Mouse (Mus musculus) forebrain, embryonic 13.5 days (tissue): ENCODE results near the gene Gpr137. TPM values are rescaled to one million over a fixed set of nuclear protein-coding genes. Genes with fewer than 3 reads are reported as not detected.
"Not testable (repeated sequence)": the region's sequence is repeated elsewhere in the genome, so short reads cannot be mapped to it uniquely, and the experiment has no call there.

ENCODE experiments used
- ATAC-seq: fragments of 200-750 bp; cut with Nextera tagmentation; 2 replicates; pipeline ENCODE4 v1.8.0; 2017
- H3K27ac ChIP-seq: fragments of 300-500 bp; sonication (generic); 2 replicates; pipeline ENCODE4 v1.5.1; 2015; ENCODE audit warnings: inconsistent platforms, mild to moderate bottlenecking, moderate library complexity
- H3K27me3 ChIP-seq: fragments of 300-500 bp; sonication (generic); 2 replicates; pipeline ENCODE4 v1.6.1; 2015; ENCODE audit warnings: mild to moderate bottlenecking, inconsistent platforms
- H3K36me3 ChIP-seq: fragments of 300-500 bp; sonication (generic); 2 replicates; pipeline ENCODE4 v1.6.1; 2015; ENCODE audit warnings: mild to moderate bottlenecking, inconsistent platforms; ENCODE audit not compliant: poor library complexity, severe bottlenecking
- H3K4me1 ChIP-seq: fragments of 300-500 bp; sonication (generic); 2 replicates; pipeline ENCODE4 v1.6.1; 2015; ENCODE audit warnings: inconsistent platforms
- H3K4me2 ChIP-seq: fragments of 300-500 bp; sonication (generic); 2 replicates; pipeline ENCODE4 v1.6.1; 2015; ENCODE audit warnings: inconsistent platforms, mild to moderate bottlenecking, moderate library complexity
- H3K4me3 ChIP-seq: fragments of 300-500 bp; sonication (generic); 2 replicates; pipeline ENCODE4 v1.5.1; 2015; ENCODE audit warnings: mild to moderate bottlenecking, inconsistent platforms
- H3K9ac ChIP-seq: fragments of 300-500 bp; sonication (generic); 2 replicates; pipeline ENCODE4 v1.6.1; 2015; ENCODE audit warnings: mild to moderate bottlenecking, inconsistent platforms
- H3K9me3 ChIP-seq: fragments of 300-500 bp; sonication (generic); replicated peaks from 2 replicates; pipeline ENCODE4 v1.6.1; 2016; ENCODE audit warnings: inconsistent platforms
- WGBS: fragments of 180-500 bp; shearing (Covaris S2); methylation state at CpG from one replicate; pipeline ENCODE4 v1.1.7; 2015; 5-methylcytosine and 5-hydroxymethylcytosine counted together
- microRNA-seq: library from miRNA; unstranded; fragments of <30 nt; microRNA quantifications from one replicate; pipeline ENCODE4, GENCODE M21; 2016
- polyA plus RNA-seq: library from polyadenylated mRNA; unstranded; fragments of >200 nt; fragmentation: Nextera tagmentation; extraction: Ambion mirVana; gene quantifications from 2 replicates; pipeline ENCODE4 v1.2.1, GENCODE M21; 2015

Gpr137 gene
- polyA plus RNA-seq, 1 experiment from 2014 or later, result 32.4 TPM

DNA sequence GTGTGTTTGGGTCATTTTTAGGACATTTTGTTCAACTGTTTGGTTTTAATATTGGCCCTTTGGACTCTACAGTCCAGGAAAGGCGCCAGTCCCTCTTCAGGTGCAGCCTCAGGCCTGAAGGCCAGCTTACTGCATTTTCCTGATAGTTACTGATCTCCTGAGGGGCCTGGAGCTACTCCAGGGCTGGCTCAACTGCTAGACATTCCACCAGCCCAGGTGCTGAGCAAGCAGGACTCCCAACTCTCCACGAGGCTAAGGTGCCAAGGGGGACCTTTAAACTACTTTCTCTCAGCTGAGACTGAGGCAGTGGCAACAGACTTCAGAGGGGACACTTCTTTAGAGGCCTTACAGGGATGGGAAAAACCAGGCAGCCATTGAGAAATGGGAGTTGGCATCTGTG lies 37.4 kb downstream of the Gpr137 start:
- H3K4me2 ChIP-seq, result no peak overlapping the region
- no peak for ATAC-seq
- no peak overlapping the region for H3K4me3 ChIP-seq
- peaks cover 14% of the 10 kb centered on the region for H3K4me1 ChIP-seq
- peaks cover 35% of the 10 kb centered on the region for H3K36me3 ChIP-seq
- no peaks in the 10 kb centered on the region for H3K27me3 ChIP-seq
- H3K9me3 ChIP-seq, result no peaks in the 10 kb centered on the region
- no peak overlapping the region for H3K9ac ChIP-seq
- 91% methylated on average over 2 of the region's 2 CpGs for WGBS
- no peak overlapping the region for H3K27ac ChIP-seq

- peaks cover 35% of the 10 kb centered on the region for H3K36me3 ChIP-seq
- H3K4me1 ChIP-seq, result peaks cover 2% of the 10 kb centered on the region
- no peak for ATAC-seq
- no peaks in the 10 kb centered on the region for H3K27me3 ChIP-seq
- H3K9ac ChIP-seq, result no peak overlapping the region
- no peak overlapping the region for H3K4me2 ChIP-seq
- 90% methylated on average over 1 of the region's 1 CpGs for WGBS
- H3K9me3 ChIP-seq, result no peaks in the 10 kb centered on the region
- H3K4me3 ChIP-seq, result no peak overlapping the region
- H3K27ac ChIP-seq, result no peak overlapping the region
These were observed 39.2 kb downstream of the Gpr137 start for GRCm38 (mm10) chr19:6903031-6903430.

DNA sequence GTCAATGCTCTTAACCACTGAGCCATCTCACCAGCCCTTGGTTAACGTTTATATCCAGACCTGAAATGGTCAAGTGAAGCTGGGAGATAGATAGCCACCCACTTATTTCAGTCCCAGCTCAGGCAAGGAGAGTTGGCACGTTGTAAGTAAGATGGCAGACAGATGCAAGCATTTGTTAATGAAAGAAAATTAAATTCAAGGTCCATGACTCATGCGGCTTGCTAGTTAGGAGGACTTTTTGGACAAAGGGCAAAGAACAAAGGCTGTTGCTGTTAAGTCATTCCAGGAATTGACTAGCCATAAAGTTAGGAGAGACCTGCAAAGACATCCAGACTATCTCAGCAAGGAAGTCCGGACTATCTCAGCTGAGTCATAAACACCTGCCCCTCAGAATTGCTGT lies 42.6 kb downstream of the Gpr137 start:
- Histone ChIP-seq H3K4me1 (no peaks in the 10 kb centered on the region), H3K4me2 (no peak overlapping the region), H3K36me3 (peaks cover 10% of the 10 kb centered on the region; the same call in 1 of the 2 replicates), H3K9ac (no peak overlapping the region), H3K27me3 (no peaks in the 10 kb centered on the region), H3K27ac (no peak overlapping the region), H3K4me3 (no peak overlapping the region), H3K9me3 (no peaks in the 10 kb centered on the region; the same call in 1 of the 2 replicates)
- 81% methylated on average over 4 of the region's 4 CpGs for WGBS
- ATAC-seq, result no peak

GRCm38 (mm10) chr19:6895608-6896305 lies 46.5 kb downstream of the Gpr137 start:
- not testable (repeated sequence) for H3K4me3 ChIP-seq, H3K4me2 ChIP-seq, H3K27me3 ChIP-seq, H3K4me1 ChIP-seq, ATAC-seq, H3K36me3 ChIP-seq, H3K9me3 ChIP-seq, H3K27ac ChIP-seq, H3K9ac ChIP-seq
- 91% methylated on average over 18 of the region's 18 CpGs for WGBS

GRCm38 (mm10) chr19:6893731-6894451 lies 48.4 kb downstream of the Gpr137 start:
- Histone ChIP-seq H3K27me3 (no peaks in the 10 kb centered on the region), H3K4me1 (no peaks in the 10 kb centered on the region), H3K9me3 (no peaks in the 10 kb centered on the region; the same call in 1 of the 2 replicates), H3K36me3 (no peaks in the 10 kb centered on the region), H3K27ac (no peak overlapping the region), H3K4me2 (no peak overlapping the region), H3K9ac (no peak overlapping the region), H3K4me3 (no peak overlapping the region)
- no peak for ATAC-seq
- 94% methylated on average over 14 of the region's 14 CpGs for WGBS

DNA sequence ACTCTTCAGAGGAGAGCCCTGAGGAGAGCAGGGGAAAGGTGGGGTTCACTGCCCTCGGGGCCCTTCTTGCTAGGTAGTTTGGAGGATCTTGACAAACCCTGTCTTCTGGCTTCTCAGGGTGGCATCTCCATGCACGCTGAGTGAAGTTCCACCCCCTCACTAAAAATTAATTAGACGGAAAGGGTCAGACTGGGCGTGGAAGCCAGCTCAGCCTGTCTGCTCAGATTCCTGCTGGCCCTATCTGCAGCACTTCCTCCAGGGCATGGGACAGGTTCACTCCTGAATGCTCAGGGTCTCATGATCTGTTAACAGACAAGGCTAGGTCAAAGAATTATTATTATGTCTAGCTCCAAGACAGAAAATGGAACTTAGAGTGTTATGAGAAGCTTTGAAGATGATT lies 49.8 kb downstream of the Gpr137 start:
- whole genome bisulfite sequencing, result 65% methylated on average over 4 of the region's 4 CpGs
- Histone ChIP-seq H3K36me3 (no peaks in the 10 kb centered on the region), H3K9me3 (no peaks in the 10 kb centered on the region; the same call in 1 of the 2 replicates), H3K4me1 (no peaks in the 10 kb centered on the region), H3K27me3 (no peaks in the 10 kb centered on the region), H3K4me2 (no peak overlapping the region), H3K4me3 (no peak overlapping the region), H3K9ac (no peak overlapping the region), H3K27ac (no peak overlapping the region)
- no peak for ATAC-seq

Small RNA genes within 50 kb of the gene (microRNA-seq; reads per million reads assigned to microRNA genes)
- gene Mir6990, result 0.80 reads per million

Other genes starting within 250 kb of the Gpr137 start
- 4.0 and 4.2 TPM in 2 replicates for gene Rps6ka4, start 101.8 kb downstream of the Gpr137 start, polyA plus RNA-seq
- 0.19 and 0.71 TPM in 2 replicates for gene Ccdc88b, start 84.3 kb downstream of the Gpr137 start, polyA plus RNA-seq
- 141 and 167 TPM in 2 replicates for gene Trmt112, start 32.8 kb downstream of the Gpr137 start, polyA plus RNA-seq
- gene Prdx5, start 32.4 kb downstream of the Gpr137 start, polyA plus RNA-seq, result 186 and 201 TPM in 2 replicates
- gene Esrra, start 20.7 kb downstream of the Gpr137 start, polyA plus RNA-seq, result 15.3 and 15.7 TPM in 2 replicates
- 0.74 TPM in 1 of 2 replicates, not detected in the other for gene Catsperz, start 17.1 kb downstream of the Gpr137 start, polyA plus RNA-seq
- gene Kcnk4, start 8.0 kb downstream of the Gpr137 start, polyA plus RNA-seq, result 0.25 TPM in 1 of 2 replicates, not detected in the other
- 72.4 and 79.3 TPM in 2 replicates for gene Bad, start 619 bp downstream of the Gpr137 start, polyA plus RNA-seq
- gene Ppp1r14b, start 32.5 kb upstream of the Gpr137 start, polyA plus RNA-seq, result 106 and 139 TPM in 2 replicates
- 11.0 TPM in 2 replicates for gene Plcb3, start 34.0 kb upstream of the Gpr137 start, polyA plus RNA-seq
- 86.9 and 97.9 TPM in 2 replicates for gene Fkbp2, start 38.0 kb upstream of the Gpr137 start, polyA plus RNA-seq
- 33.4 and 34.6 TPM in 2 replicates for gene Vegfb, start 45.2 kb upstream of the Gpr137 start, polyA plus RNA-seq
- 19.1 and 19.8 TPM in 2 replicates for gene Dnajc4, start 50.1 kb upstream of the Gpr137 start, polyA plus RNA-seq
- gene Nudt22, start 53.6 kb upstream of the Gpr137 start, polyA plus RNA-seq, result 19.1 TPM in 2 replicates
- gene Trpt1, start 53.7 kb upstream of the Gpr137 start, polyA plus RNA-seq, result 15.2 and 16.9 TPM in 2 replicates
- 3.0 and 3.9 TPM in 2 replicates for gene Fermt3, start 77.0 kb upstream of the Gpr137 start, polyA plus RNA-seq
- 289 and 311 TPM in 2 replicates for gene Stip1, start 97.5 kb upstream of the Gpr137 start, polyA plus RNA-seq
- 3.3 and 4.4 TPM in 2 replicates for gene Macrod1, start 114.3 kb upstream of the Gpr137 start, polyA plus RNA-seq
- gene Flrt1, start 163.2 kb upstream of the Gpr137 start, polyA plus RNA-seq, result 10.4 and 11.3 TPM in 2 replicates